Mouse (Mus musculus) splenic B cell, adult 2 months (primary cell): ENCODE results near the gene Asb10.

Experiments used
- DNase-seq: peaks from one replicate; pipeline ENCODE4 v3.0.0-alpha.2; 2011; ENCODE audit warnings: low read depth, low spot score
- H3K27me3 ChIP-seq: 2 replicates; pipeline ENCODE4 v1.6.1; 2012; ENCODE audit warnings: mild to moderate bottlenecking, low read length, moderate library complexity, mixed read lengths; ENCODE audit not compliant: control insufficient read depth, poor library complexity, insufficient read depth, severe bottlenecking
- H3K36me3 ChIP-seq: 2 replicates; pipeline ENCODE4 v1.6.1; 2012; ENCODE audit warnings: mild to moderate bottlenecking, low read length, moderate library complexity, mixed read lengths; ENCODE audit not compliant: control insufficient read depth, poor library complexity, insufficient read depth, severe bottlenecking

The Asb10 gene

GRCm38 (mm10) chr5:24550598-24551316 lies 10.0 kb upstream of the Asb10 start:
- H3K27me3 ChIP-seq, result no peaks in the 10 kb centered on the region
- no peaks in the 10 kb centered on the region for H3K36me3 ChIP-seq
- no peak for DNase-seq

GRCm38 (mm10) chr5:24542643-24543042 lies 1.9 kb upstream of the Asb10 start:
- Histone ChIP-seq H3K27me3 (no peaks in the 10 kb centered on the region), H3K36me3 (no peaks in the 10 kb centered on the region)
- no peak for DNase-seq

GRCm38 (mm10) chr5:24541144-24541569 lies 379 bp upstream of the Asb10 start:
- no peak for DNase-seq
- Histone ChIP-seq H3K36me3 (no peaks in the 10 kb centered on the region), H3K27me3 (no peaks in the 10 kb centered on the region)

GRCm38 (mm10) chr5:24539571-24540296 lies 1.0 kb downstream of the Asb10 start:
- H3K27me3 ChIP-seq, result no peaks in the 10 kb centered on the region
- no peaks in the 10 kb centered on the region for H3K36me3 ChIP-seq
- DNase-seq, result no peak

DNA sequence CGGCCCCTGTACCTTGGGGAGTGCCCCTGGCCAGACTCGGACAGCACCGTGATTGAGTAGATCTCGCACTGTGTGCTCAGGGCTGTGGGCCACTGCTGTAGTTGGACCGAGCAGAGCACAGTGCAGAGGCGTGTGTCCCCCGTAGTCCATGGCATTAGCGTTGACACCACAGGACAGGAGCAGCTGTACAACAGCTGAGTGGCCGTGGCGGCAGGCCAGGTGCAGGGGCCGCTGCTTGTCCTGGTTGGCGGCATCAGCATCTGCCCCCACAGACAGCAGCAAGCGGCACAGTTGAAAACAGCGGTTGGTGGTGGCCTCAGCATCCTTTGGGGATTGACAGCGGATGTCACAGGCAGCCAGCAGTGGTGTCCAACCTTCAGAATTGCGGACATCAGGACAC lies 3.2 kb downstream of the Asb10 start:
- no peaks in the 10 kb centered on the region for H3K36me3 ChIP-seq
- DNase-seq, result no peak
- no peaks in the 10 kb centered on the region for H3K27me3 ChIP-seq

GRCm38 (mm10) chr5:24536511-24536910 lies 4.3 kb downstream of the Asb10 start:
- DNase-seq, result no peak
- H3K27me3 ChIP-seq, result no peaks in the 10 kb centered on the region
- no peaks in the 10 kb centered on the region for H3K36me3 ChIP-seq

DNA sequence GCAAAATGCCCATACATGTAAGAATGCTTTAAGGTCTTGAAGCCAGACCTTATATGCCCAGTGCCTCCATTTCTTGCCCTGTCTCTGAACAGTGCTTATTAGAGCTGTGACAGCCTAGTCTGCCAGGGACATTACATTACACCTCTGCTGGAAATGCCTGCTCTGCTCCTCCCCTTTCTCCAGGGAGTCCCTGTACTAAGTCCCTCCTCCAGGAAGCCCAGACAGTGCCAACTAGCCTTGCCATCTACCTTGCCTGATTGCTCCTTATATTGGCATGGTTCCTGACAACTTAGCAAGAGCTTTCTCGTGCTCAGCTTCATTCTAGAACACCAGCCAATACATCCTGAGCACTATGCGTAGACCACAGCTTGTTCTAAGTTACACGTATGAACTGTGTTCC lies 5.0 kb downstream of the Asb10 start:
- Histone ChIP-seq H3K36me3 (no peaks in the 10 kb centered on the region), H3K27me3 (no peaks in the 10 kb centered on the region)
- DNase-seq, result no peak

- H3K27me3 ChIP-seq, result no peaks in the 10 kb centered on the region
- H3K36me3 ChIP-seq, result no peaks in the 10 kb centered on the region
- peak; percentile 21 for DNase-seq
Measured at GRCm38 (mm10) chr5:24534292-24534691, 6.5 kb downstream of the Asb10 start.

GRCm38 (mm10) chr5:24533391-24533790 lies 7.4 kb downstream of the Asb10 start:
- Histone ChIP-seq H3K36me3 (no peaks in the 10 kb centered on the region), H3K27me3 (no peaks in the 10 kb centered on the region)
- no peak for DNase-seq

- H3K27me3 ChIP-seq, result no peaks in the 10 kb centered on the region
- DNase-seq, result peak; percentile 92
- H3K36me3 ChIP-seq, result no peaks in the 10 kb centered on the region
Measured at GRCm38 (mm10) chr5:24530042-24530689, 10.6 kb downstream of the Asb10 start.

- no peak for DNase-seq
- Histone ChIP-seq H3K36me3 (no peaks in the 10 kb centered on the region), H3K27me3 (no peaks in the 10 kb centered on the region)
Measured at GRCm38 (mm10) chr5:24527780-24528179, 13.0 kb downstream of the Asb10 start.

DNA sequence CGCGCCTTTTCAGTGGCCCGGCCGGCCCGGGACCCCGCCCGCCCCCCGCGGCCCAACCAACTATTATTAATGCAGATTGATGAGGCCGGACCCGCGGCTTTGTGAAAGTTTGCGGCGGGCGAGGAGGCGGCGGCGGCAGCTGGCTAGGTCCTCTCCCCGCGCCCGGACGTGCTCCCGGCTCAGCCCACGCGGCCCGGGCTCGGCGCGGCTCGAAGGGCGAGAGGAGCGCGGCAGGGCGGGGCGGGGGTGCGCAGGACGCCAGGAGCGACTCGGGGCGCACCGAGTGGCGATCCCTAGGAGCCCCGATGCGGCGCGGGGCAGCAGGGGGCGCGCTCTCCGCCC lies 13.9 kb downstream of the Asb10 start, which contains the start of gene Gbx1:
Gene Gbx1 (minus strand): TSS at position 314 of the 342 bp plus-strand sequence.
- H3K27me3 ChIP-seq, result no peaks in the 10 kb centered on the region
- no peaks in the 10 kb centered on the region for H3K36me3 ChIP-seq
- peak; percentile 35 for DNase-seq

- no peaks in the 10 kb centered on the region for H3K27me3 ChIP-seq
- no peak for DNase-seq
- H3K36me3 ChIP-seq, result no peaks in the 10 kb centered on the region
Measured at GRCm38 (mm10) chr5:24526190-24526888, 14.4 kb downstream of the Asb10 start.

- no peak for DNase-seq
- Histone ChIP-seq H3K36me3 (no peaks in the 10 kb centered on the region), H3K27me3 (no peaks in the 10 kb centered on the region)
Measured at GRCm38 (mm10) chr5:24525360-24526189, 15.2 kb downstream of the Asb10 start.
